Mouse (Mus musculus) midbrain, postnatal 0 days (tissue): ENCODE measurements around the gene Grk3. TPM values are rescaled to one million over a fixed set of nuclear protein-coding genes. Genes with fewer than 3 reads are reported as not detected.

ENCODE experiments used
- ATAC-seq: fragments of 200-750 bp; cut with Nextera tagmentation; 2 replicates; pipeline ENCODE4 v1.8.0; 2017; ENCODE audit warnings: moderate number of reproducible peaks, mild to moderate bottlenecking, moderate TSS enrichment, moderate library complexity; ENCODE audit not compliant: low FRiP score
- DNase-seq: peaks from one replicate; pipeline ENCODE4 v3.0.0-alpha.2; 2015; ENCODE audit warnings: low spot score
- H3K27ac ChIP-seq: fragments of 300-500 bp; sonication (generic); 2 replicates; pipeline ENCODE4 v1.5.1; 2014; ENCODE audit warnings: low read depth, mild to moderate bottlenecking, low read length, mixed read lengths
- H3K27me3 ChIP-seq: fragments of 300-500 bp; sonication (generic); 2 replicates; pipeline ENCODE4 v1.6.1; 2014; ENCODE audit warnings: low read length, control low read depth, mixed read lengths; ENCODE audit not compliant: insufficient read depth
- H3K36me3 ChIP-seq: fragments of 300-500 bp; sonication (generic); 2 replicates; pipeline ENCODE4 v1.6.1; 2014; ENCODE audit warnings: low read length, control low read depth, mixed read lengths; ENCODE audit not compliant: insufficient read depth
- H3K4me1 ChIP-seq: fragments of 300-500 bp; sonication (generic); 2 replicates; pipeline ENCODE4 v1.6.1; 2014; ENCODE audit warnings: mild to moderate bottlenecking, control low read depth, antibody characterized with exemption, low read length, mixed read lengths; ENCODE audit not compliant: insufficient read depth
- H3K4me2 ChIP-seq: fragments of 300-500 bp; sonication (generic); 2 replicates; pipeline ENCODE4 v1.6.1; 2014; ENCODE audit warnings: low read depth, mild to moderate bottlenecking, low read length, mixed read lengths; ENCODE audit not compliant: poor library complexity, severe bottlenecking
- H3K4me3 ChIP-seq: fragments of 300-500 bp; sonication (generic); 2 replicates; pipeline ENCODE4 v1.5.1; 2014; ENCODE audit warnings: low read depth, mild to moderate bottlenecking, low read length, moderate library complexity
- H3K9ac ChIP-seq: fragments of 300-500 bp; sonication (generic); replicated peaks from 2 replicates; pipeline ENCODE4 v1.6.1; 2014; ENCODE audit warnings: mild to moderate bottlenecking, low read length, moderate library complexity, mixed read lengths; ENCODE audit not compliant: poor library complexity, severe bottlenecking
- H3K9me3 ChIP-seq: fragments of 300-500 bp; sonication (generic); 2 replicates; pipeline ENCODE4 v1.6.1; 2016; ENCODE audit warnings: low read length, control low read depth
- CTCF ChIP-seq: IDR thresholded peaks from 2 replicates; pipeline ENCODE4 v1.5.1; 2016; ENCODE audit warnings: antibody characterized with exemption, mild to moderate bottlenecking
- WGBS: fragments of 180-500 bp; shearing (Covaris S2); extraction: QIAGEN DNeasy Blood & Tissue Kit; methylation state at CpG from one replicate; pipeline ENCODE4 v1.1.7; 2014; 5-methylcytosine and 5-hydroxymethylcytosine counted together
- polyA plus RNA-seq: library from polyadenylated mRNA; unstranded; fragments of >200 nt; fragmentation: Nextera tagmentation; extraction: Ambion mirVana; gene quantifications from 2 replicates; pipeline ENCODE4 v1.2.1, GENCODE M21; 2015
- total RNA-seq: library from RNA; depleted of rRNA; stranded (reverse); fragments of >200 nt; gene quantifications from 2 replicates; pipeline ENCODE4 v1.2.3, GENCODE M21; 2014

The Grk3 gene
- total and polyA plus RNA-seq, 2 experiments from 2014 or later: 21.1 to 48.4 TPM

- DNase-seq: peak; percentile 81
- H3K27ac ChIP-seq: no peak overlapping the region
- no peak overlapping the region for H3K4me2 ChIP-seq
- ATAC-seq: peak; percentile 74
- no peak for TF ChIP-seq CTCF
- no peaks in the 10 kb centered on the region for H3K4me1 ChIP-seq
- WGBS: 49% methylated on average over 17 of the region's 17 CpGs
- H3K4me3 ChIP-seq: no peak overlapping the region
- H3K9me3 ChIP-seq: no peaks in the 10 kb centered on the region
- no peaks in the 10 kb centered on the region for H3K27me3 ChIP-seq
- no peaks in the 10 kb centered on the region for H3K36me3 ChIP-seq
- H3K9ac ChIP-seq: no peak overlapping the region
Observed at GRCm38 (mm10) chr5:112886687-112887491, 128.7 kb downstream of the Grk3 start.

GRCm38 (mm10) chr5:112877391-112878115 lies 138.0 kb downstream of the Grk3 start:
- Histone ChIP-seq H3K9ac (no peak overlapping the region), H3K4me2 (no peak overlapping the region), H3K4me3 (no peak overlapping the region), H3K4me1 (no peaks in the 10 kb centered on the region), H3K27me3 (no peaks in the 10 kb centered on the region), H3K27ac (no peak overlapping the region), H3K9me3 (no peaks in the 10 kb centered on the region), H3K36me3 (no peaks in the 10 kb centered on the region)
- ATAC-seq (no peak; the same call in 1 of the 2 replicates), DNase-seq (peak; percentile 55)
- WGBS: 44% methylated on average over 14 of the region's 14 CpGs
- TF ChIP-seq CTCF: no peak

GRCm38 (mm10) chr5:112876846-112877390 lies 138.7 kb downstream of the Grk3 start:
- Histone ChIP-seq H3K36me3 (no peaks in the 10 kb centered on the region), H3K4me2 (no peak overlapping the region), H3K4me3 (no peak overlapping the region), H3K9ac (no peak overlapping the region), H3K9me3 (no peaks in the 10 kb centered on the region), H3K4me1 (no peaks in the 10 kb centered on the region), H3K27ac (no peak overlapping the region), H3K27me3 (no peaks in the 10 kb centered on the region)
- WGBS: 31% methylated on average over 4 of the region's 4 CpGs
- DNase-seq: peak; percentile 77
- TF ChIP-seq CTCF: peak; percentile 92
- no peak for ATAC-seq

DNA sequence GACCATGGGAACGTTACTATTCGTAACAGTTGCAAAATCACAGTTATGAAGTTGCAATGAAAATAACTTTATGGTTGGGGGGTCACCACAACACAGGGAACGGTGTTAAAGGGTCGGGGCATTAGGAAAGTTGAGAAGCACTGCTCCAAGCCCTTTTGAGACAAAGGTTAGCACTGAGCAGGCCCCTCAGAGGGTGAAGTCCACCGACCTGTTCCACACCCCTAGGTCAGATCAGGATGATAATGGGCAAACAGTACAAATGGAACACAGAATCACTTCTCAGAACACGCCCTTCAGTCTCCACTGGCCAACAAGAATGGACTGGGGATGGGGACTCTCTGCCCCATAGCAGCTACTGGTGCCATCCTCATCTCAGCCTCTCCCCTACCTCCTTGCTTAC lies 142.6 kb downstream of the Grk3 start:
- DNase-seq (no peak), ATAC-seq (no peak)
- Histone ChIP-seq H3K4me2 (no peak overlapping the region), H3K27ac (no peak overlapping the region), H3K4me3 (no peak overlapping the region), H3K27me3 (no peaks in the 10 kb centered on the region), H3K4me1 (no peaks in the 10 kb centered on the region), H3K9ac (no peak overlapping the region), H3K9me3 (no peaks in the 10 kb centered on the region), H3K36me3 (no peaks in the 10 kb centered on the region)
- WGBS: 84% methylated on average over 6 of the region's 6 CpGs
- no peak for TF ChIP-seq CTCF

GRCm38 (mm10) chr5:112870729-112871128 lies 144.9 kb downstream of the Grk3 start:
- no peaks in the 10 kb centered on the region for H3K4me1 ChIP-seq
- no peaks in the 10 kb centered on the region for H3K36me3 ChIP-seq
- TF ChIP-seq CTCF: peak; percentile 96
- WGBS: 22% methylated on average over 9 of the region's 9 CpGs
- ATAC-seq: peak; percentile 44; the same call in 1 of the 2 replicates
- peak; percentile 87 for DNase-seq
- H3K4me2 ChIP-seq: no peak overlapping the region
- no peaks in the 10 kb centered on the region for H3K9me3 ChIP-seq
- H3K27me3 ChIP-seq: no peaks in the 10 kb centered on the region
- no peak overlapping the region for H3K4me3 ChIP-seq
- no peak overlapping the region for H3K27ac ChIP-seq
- H3K9ac ChIP-seq: no peak overlapping the region

- no peak overlapping the region for H3K4me3 ChIP-seq
- ATAC-seq (no peak), DNase-seq (no peak)
- no peaks in the 10 kb centered on the region for H3K9me3 ChIP-seq
- H3K27ac ChIP-seq: no peak overlapping the region
- no peak for TF ChIP-seq CTCF
- H3K27me3 ChIP-seq: no peaks in the 10 kb centered on the region
- WGBS: 86% methylated on average over 5 of the region's 5 CpGs
- H3K4me2 ChIP-seq: no peak overlapping the region
- no peaks in the 10 kb centered on the region for H3K4me1 ChIP-seq
- no peaks in the 10 kb centered on the region for H3K36me3 ChIP-seq
- no peak overlapping the region for H3K9ac ChIP-seq
Observed at GRCm38 (mm10) chr5:112868620-112869019, 147.0 kb downstream of the Grk3 start.
